Mouse (Mus musculus) ES-E14 (cell line): ENCODE results near the gene Nfkbil1.

Source experiments
- CHD2 ChIP-seq: IDR thresholded peaks from 2 replicates; pipeline ENCODE4 v1.6.1; 2014; ENCODE audit warnings: mild to moderate bottlenecking, low read depth, low read length, inconsistent platforms
- HCFC1 ChIP-seq: IDR thresholded peaks from 2 replicates; pipeline ENCODE4 v1.6.1; 2012; ENCODE audit warnings: low read length, inconsistent platforms, borderline replicate concordance; ENCODE audit not compliant: insufficient read depth
- MAFK ChIP-seq: IDR thresholded peaks from 2 replicates; pipeline ENCODE4 v1.6.1; 2014; ENCODE audit warnings: mild to moderate bottlenecking, low read depth, low read length, inconsistent platforms; ENCODE audit not compliant: insufficient read depth
- ZC3H11A ChIP-seq: IDR thresholded peaks from 2 replicates; pipeline ENCODE4 v1.6.1; 2012; ENCODE audit warnings: low read depth, mild to moderate bottlenecking, inconsistent platforms, low read length, borderline replicate concordance
- ZNF384 ChIP-seq: IDR thresholded peaks from 2 replicates; pipeline ENCODE4 v1.6.1; 2012; ENCODE audit warnings: low read depth, low read length, inconsistent platforms

GRCm38 (mm10) chr17:35247144-35247543 lies 11.6 kb upstream of the Nfkbil1 start:
- TF ChIP-seq ZNF384: no peak
- no peak for TF ChIP-seq HCFC1
- TF ChIP-seq ZC3H11A: no peak
- no peak for TF ChIP-seq MAFK
- no peak for TF ChIP-seq CHD2
